Mouse (Mus musculus) spleen, postnatal 4 days (tissue): ENCODE results near the gene Plxnb1.

Experiments
- DNase-seq, 2 experiments: peaks; one replicate each; pipeline ENCODE4 v3.0.0; 2022; ENCODE audit warnings: low spot score in 2 of 2

Plxnb1 gene

GRCm38 (mm10) chr9:109060184-109060897 lies 34.8 kb upstream of the Plxnb1 start:
- peak in 1 of 2 experiments; percentile 63 for DNase-seq

GRCm38 (mm10) chr9:109060898-109061295 lies 34.3 kb upstream of the Plxnb1 start:
- peak in 1 of 2 experiments; percentile 56 for DNase-seq

- no peak for DNase-seq
These were observed 27.0 kb upstream of the Plxnb1 start for GRCm38 (mm10) chr9:109068095-109068735.

GRCm38 (mm10) chr9:109073661-109074573 lies 21.3 kb upstream of the Plxnb1 start, which contains the start of gene Atrip:
Gene Atrip (minus strand): TSS chr9:109074124.
- DNase-seq: peak; percentile 88 to 96

- DNase-seq: no peak
These were observed 14.7 kb upstream of the Plxnb1 start for GRCm38 (mm10) chr9:109080516-109080915.

GRCm38 (mm10) chr9:109081749-109082123 lies 13.5 kb upstream of the Plxnb1 start:
- DNase-seq: no peak

- peak; percentile 84 to 90 for DNase-seq
These were observed 12.9 kb upstream of the Plxnb1 start, which contains the start of the genes Ccdc51 and Tma7 for GRCm38 (mm10) chr9:109082124-109082800. Gene Ccdc51 (plus strand): TSS chr9:109082493. Gene Tma7 (minus strand): TSS chr9:109082587.

- DNase-seq: no peak
These were observed 10.3 kb upstream of the Plxnb1 start for GRCm38 (mm10) chr9:109084922-109085321.

GRCm38 (mm10) chr9:109087987-109088386 lies 7.2 kb upstream of the Plxnb1 start:
- DNase-seq: no peak

- DNase-seq: no peak
These were observed 4.7 kb upstream of the Plxnb1 start for GRCm38 (mm10) chr9:109090446-109090845.

GRCm38 (mm10) chr9:109091802-109092201 lies 3.4 kb upstream of the Plxnb1 start:
- no peak for DNase-seq

- no peak for DNase-seq
These were observed 2.4 kb upstream of the Plxnb1 start for GRCm38 (mm10) chr9:109092799-109093198.

GRCm38 (mm10) chr9:109093786-109094552 lies 1.2 kb upstream of the Plxnb1 start:
- DNase-seq: no peak

GRCm38 (mm10) chr9:109094553-109095136 lies 544 bp upstream of the Plxnb1 start:
- no peak for DNase-seq

- no peak for DNase-seq
These were observed 1.1 kb downstream of the Plxnb1 start for GRCm38 (mm10) chr9:109096251-109096661.

- no peak for DNase-seq
These were observed 1.7 kb downstream of the Plxnb1 start for GRCm38 (mm10) chr9:109096856-109097255.

GRCm38 (mm10) chr9:109097291-109097690 lies 2.1 kb downstream of the Plxnb1 start:
- no peak for DNase-seq

GRCm38 (mm10) chr9:109097831-109098230 lies 2.6 kb downstream of the Plxnb1 start:
- no peak for DNase-seq

GRCm38 (mm10) chr9:109098366-109098765 lies 3.2 kb downstream of the Plxnb1 start:
- DNase-seq: no peak

- DNase-seq: no peak
These were observed 3.8 kb downstream of the Plxnb1 start for GRCm38 (mm10) chr9:109098969-109099368.
